ENCODE assay signal across 31 mouse cellular contexts in genomic region chr3:41572968-41573367, GRCm38 (mm10).
"Had no signal": no experiment of that assay in that cellular context is flagged by ENCODE, and none has a peak within 500 bp of the region (broad histone marks: within the 10 kb centered on the region; RNA-seq: fewer than 3 reads in every experiment).

No protein-coding gene starts in this region.

- H3K27me3 ChIP-seq: limb, embryonic 12.5 days; limb, embryonic 15.5 days; liver, embryonic 12.5 days; liver, embryonic 13.5 days; liver, embryonic 15.5 days; lung, embryonic 15.5 days; midbrain, embryonic 12.5 days; midbrain, embryonic 13.5 days; neural tube, embryonic 12.5 days; neural tube, embryonic 13.5 days had no signal

- H3K9ac ChIP-seq: limb, embryonic 12.5 days; limb, embryonic 13.5 days; limb, embryonic 15.5 days; liver, embryonic 12.5 days; liver, embryonic 13.5 days; liver, embryonic 14.5 days; liver, embryonic 15.5 days; liver, postnatal 0 days; lung, embryonic 14.5 days; lung, embryonic 15.5 days; midbrain, embryonic 12.5 days; midbrain, embryonic 13.5 days; neural tube, embryonic 12.5 days; neural tube, embryonic 13.5 days had no signal

- ATAC-seq: liver, embryonic 12.5 days; liver, postnatal 0 days; lung, postnatal 0 days; midbrain, embryonic 13.5 days; midbrain, embryonic 16.5 days had no signal

- H3K9me3 ChIP-seq: limb, embryonic 10.5 days; limb, embryonic 12.5 days; limb, embryonic 13.5 days; limb, embryonic 15.5 days; liver, embryonic 12.5 days; liver, embryonic 13.5 days; liver, embryonic 15.5 days; lung, embryonic 15.5 days; megakaryocyte, embryonic 14.5 days; midbrain, embryonic 10.5 days; midbrain, embryonic 12.5 days; midbrain, embryonic 13.5 days; neural tube, embryonic 12.5 days; neural tube, embryonic 13.5 days had no signal

- H3K4me2 ChIP-seq: limb, embryonic 12.5 days; limb, embryonic 13.5 days; limb, embryonic 15.5 days; liver, embryonic 11.5 days; liver, embryonic 12.5 days; liver, embryonic 13.5 days; liver, embryonic 15.5 days; lung, embryonic 14.5 days; lung, embryonic 15.5 days; midbrain, embryonic 12.5 days; midbrain, embryonic 13.5 days; neural tube, embryonic 12.5 days; neural tube, embryonic 13.5 days had no signal

- H3K27ac ChIP-seq: limb, embryonic 10.5 days; limb, embryonic 12.5 days; limb, embryonic 13.5 days; limb, embryonic 15.5 days; liver, embryonic 12.5 days; liver, embryonic 13.5 days; liver, embryonic 14.5 days; liver, embryonic 15.5 days; lung, embryonic 15.5 days; macrophage; midbrain, embryonic 10.5 days; midbrain, embryonic 12.5 days; midbrain, embryonic 13.5 days; neural tube, embryonic 12.5 days; neural tube, embryonic 13.5 days had no signal

- H3K36me3 ChIP-seq: limb, embryonic 10.5 days; limb, embryonic 12.5 days; limb, embryonic 13.5 days; limb, embryonic 15.5 days; liver, embryonic 12.5 days; liver, embryonic 13.5 days; liver, embryonic 15.5 days; lung, embryonic 15.5 days; midbrain, embryonic 10.5 days; midbrain, embryonic 12.5 days; midbrain, embryonic 13.5 days; neural tube, embryonic 12.5 days; neural tube, embryonic 13.5 days had no signal

- H3K4me3 ChIP-seq: limb, embryonic 10.5 days; limb, embryonic 12.5 days; limb, embryonic 13.5 days; limb, embryonic 15.5 days; liver, embryonic 12.5 days; liver, embryonic 13.5 days; liver, embryonic 15.5 days; lung, embryonic 15.5 days; megakaryocyte, embryonic 14.5 days; midbrain, embryonic 10.5 days; midbrain, embryonic 12.5 days; midbrain, embryonic 13.5 days; myocyte; neural tube, embryonic 12.5 days; neural tube, embryonic 13.5 days had no signal

- DNase-seq: left cerebral cortex, postnatal 4 days; liver; liver, embryonic 13.5 days; liver, postnatal 0 days; lung, adult 18-20 months; lung, adult 2 months; lung, embryonic 14.5 days; lung, postnatal 10 days; lung, postnatal 14 days; lung, postnatal 36 days; lung, postnatal 4 days; midbrain, embryonic 14.5 days had no signal
